Comparison of ENCODE assay signal across 7 mouse cellular contexts in the genomic region with DNA sequence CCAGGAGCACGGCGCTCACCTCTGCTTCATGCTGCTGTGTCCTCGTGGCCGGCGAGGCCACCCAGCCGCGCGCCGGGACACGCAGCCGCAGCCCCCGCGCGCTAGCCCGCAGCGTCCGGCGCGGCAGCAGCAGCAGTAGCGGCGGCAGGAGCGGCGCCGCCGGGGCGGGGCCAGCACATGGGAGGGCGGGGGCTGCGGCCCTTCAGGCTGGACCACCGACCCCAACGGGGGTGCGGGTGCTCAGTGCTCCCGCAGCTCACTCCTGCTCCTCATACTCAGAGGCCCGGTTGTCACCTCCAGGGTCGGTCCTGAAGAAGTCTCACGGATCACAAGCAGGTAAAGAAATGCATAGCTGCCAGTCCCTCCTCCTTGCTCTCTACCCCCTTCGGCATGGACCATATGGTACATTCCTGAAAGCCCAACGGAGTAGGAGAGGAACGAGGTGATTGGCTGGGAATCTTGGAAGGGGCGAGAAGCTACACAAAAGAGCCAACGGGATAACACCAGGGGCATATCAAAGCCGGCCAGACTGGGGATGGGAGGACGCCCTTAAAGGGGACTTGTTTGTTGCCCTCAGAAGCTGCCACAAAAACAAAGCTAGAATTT. TPM values are rescaled to one million over a fixed set of nuclear protein-coding genes. Genes with fewer than 3 reads are reported as not detected.
DNase-seq lines count a peak whose midpoint lies in the region; ATAC-seq and TF ChIP-seq lines count a peak whose summit lies in the region.

No protein-coding gene starts in this region.

- peak overlapping the region; percentile 91 for H3K9ac ChIP-seq in intestine, postnatal 0 days (ENCODE audit: low read depth, low read length)
- H3K9ac ChIP-seq in midbrain, embryonic 12.5 days (replicated peaks), result peak overlapping the region; percentile 88

- 0 out of 2 replicates have a peak, but pooled peaks have one; percentile 25 for TF ChIP-seq POLR2A in small intestine, adult 2 months (IDR thresholded peaks at IDR 0.05; ENCODE audit: low read depth, low read length)

- 0 out of 2 replicates have a peak, but pooled peaks have one; percentile 6 for TF ChIP-seq CTCF in intestine, postnatal 0 days (IDR thresholded peaks at IDR 0.05; ENCODE audit: low read depth)
- TF ChIP-seq CTCF in small intestine, adult 2 months (IDR thresholded peaks at IDR 0.05; ENCODE audit: extremely low read depth, insufficient read length, insufficient replicate concordance, low read depth, low read length), result no peak

- H3K36me3 ChIP-seq in intestine, postnatal 0 days (ENCODE audit: control insufficient read depth, insufficient read depth), result peaks cover under 1% of the 10 kb centered on the region; the same call in 1 of the 2 replicates
- no peaks in the 10 kb centered on the region; the same call in 1 of the 2 replicates for H3K36me3 ChIP-seq in midbrain, embryonic 12.5 days
- H3K36me3 ChIP-seq in small intestine, adult 2 months (ENCODE audit: control insufficient read depth, insufficient read depth, low read length), result no peaks in the 10 kb centered on the region

- H3K4me1 ChIP-seq in intestine, postnatal 0 days (replicated peaks; ENCODE audit: control insufficient read depth, insufficient read depth, low read length), result peaks cover 4% of the 10 kb centered on the region; the same call in 1 of the 2 replicates
- peaks cover 34% of the 10 kb centered on the region for H3K4me1 ChIP-seq in midbrain, embryonic 12.5 days
- peaks cover 15% of the 10 kb centered on the region for H3K4me1 ChIP-seq in small intestine, adult 2 months (ENCODE audit: control insufficient read depth, insufficient read depth, insufficient read length, low read length)

- intact Hi-C loops in left cerebral cortex, postnatal 4 days (cut with DNase I), result loop anchor here (10.0 kb wide), 1 partner anchor 85 kb away; no protein-coding TSS in a partner anchor

- peak overlapping the region; percentile 99 for H3K4me2 ChIP-seq in intestine, postnatal 0 days (replicated peaks; ENCODE audit: low read depth)
- H3K4me2 ChIP-seq in midbrain, embryonic 12.5 days (replicated peaks), result peak overlapping the region; percentile 85

- H3K27ac ChIP-seq in intestine, postnatal 0 days (ENCODE audit: low read depth, low read length), result peak overlapping the region; percentile 51
- peak overlapping the region; percentile 79 for H3K27ac ChIP-seq in midbrain, embryonic 12.5 days (replicated peaks)
- H3K27ac ChIP-seq in small intestine, adult 2 months (ENCODE audit: insufficient read depth, low read depth, low read length), result peak overlapping the region; percentile 89

- no peaks in the 10 kb centered on the region for H3K9me3 ChIP-seq in intestine, postnatal 0 days (ENCODE audit: control insufficient read depth)
- H3K9me3 ChIP-seq in midbrain, embryonic 12.5 days, result no peaks in the 10 kb centered on the region

- H3K27me3 ChIP-seq in intestine, postnatal 0 days (replicated peaks; ENCODE audit: control insufficient read depth, insufficient read depth, low read length), result no peaks in the 10 kb centered on the region
- no peaks in the 10 kb centered on the region for H3K27me3 ChIP-seq in midbrain, embryonic 12.5 days
- H3K27me3 ChIP-seq in small intestine, adult 2 months (ENCODE audit: control insufficient read depth, insufficient read depth, low read length), result no peaks in the 10 kb centered on the region

- H3K4me3 ChIP-seq in intestine, postnatal 0 days (ENCODE audit: low read depth, low read length), result peak overlapping the region; percentile 97
- H3K4me3 ChIP-seq in midbrain, embryonic 12.5 days, result peak overlapping the region; percentile 97
- H3K4me3 ChIP-seq in small intestine, adult 2 months (ENCODE audit: low read depth, low read length), result peak overlapping the region; percentile 88

- peak; percentile 97 for ATAC-seq in intestine, postnatal 0 days
- ATAC-seq in midbrain, embryonic 12.5 days (ENCODE audit: low FRiP score, low read depth), result peak; percentile 98

- under 1% methylated on average over 25 of the region's 42 CpGs for WGBS in intestine, postnatal 0 days
- under 1% methylated on average over 39 of the region's 42 CpGs for WGBS in midbrain, embryonic 12.5 days
- WGBS in small intestine, adult 2 months, result under 1% methylated on average over 42 of the region's 42 CpGs

- peak; percentile 92 for DNase-seq in adrenal gland, adult 8-10 months
- DNase-seq in embryo, embryonic 9.5 days (ENCODE audit: extremely low spot score), result peak; percentile 92
- peak; percentile 71 to 87 for DNase-seq in gastrocnemius, postnatal 4 days (ENCODE audit: low spot score in 2 of 2)
- DNase-seq in left cerebral cortex, postnatal 4 days, result peak; percentile 92

RNA-seq across cellular contexts. Expression of a gene that starts 20.7 kb away (rescaled TPM):
- total RNA-seq in adrenal gland, adult 8-10 months (2022), result 10 to 100 TPM; 41.6 to 78.2 (median 55.4) TPM
- 100 to 1,000 TPM in 1 of 2 experiments, 10 to 100 TPM in 1; 99.9 to 103 TPM for total RNA-seq in gastrocnemius, postnatal 4 days (2021)
- 3.6 and 4.5 TPM in 2 replicates for polyA plus RNA-seq in intestine, postnatal 0 days (2015; fragmentation: Nextera tagmentation; extraction: Ambion mirVana)
- 100 to 1,000 TPM; 149 to 156 TPM for total RNA-seq in left cerebral cortex, postnatal 4 days (2021)
- 18.7 and 19.4 TPM in 2 replicates for polyA plus RNA-seq in midbrain, embryonic 12.5 days (2016; fragmentation: Nextera tagmentation; extraction: Ambion mirVana)
- polyA plus RNA-seq in small intestine, adult 2 months (2012; rRNA removed), result 6.1 and 8.9 TPM in 2 replicates

Comparison
In these comparisons a context has a peak if more than half of its experiments do, and no peak if none do; other contexts are left out.
1. Peak in every context shown above with its lines: DNase-seq, ATAC-seq, H3K4me3 ChIP-seq and H3K27ac ChIP-seq.